Mouse (Mus musculus) lung, embryonic 15.5 days (tissue): Measurements from ENCODE around the gene Zc3h10. TPM values are rescaled to one million over a fixed set of nuclear protein-coding genes. Genes with fewer than 3 reads are reported as not detected.
"Not testable (repeated sequence)": the region's sequence is repeated elsewhere in the genome, so short reads cannot be mapped to it uniquely, and the experiment has no call there.

Source experiments
- ATAC-seq: fragments of 200-750 bp; cut with Nextera tagmentation; 2 replicates; pipeline ENCODE4 v1.8.0; 2017; ENCODE audit warnings: moderate number of reproducible peaks, borderline replicate concordance; ENCODE audit not compliant: low FRiP score, low TSS enrichment; ENCODE audit errors: extremely low read depth
- H3K27ac ChIP-seq: fragments of 300-500 bp; sonication (generic); 2 replicates; pipeline ENCODE4 v1.5.1; 2015; ENCODE audit warnings: moderate library complexity, mild to moderate bottlenecking, inconsistent platforms
- H3K27me3 ChIP-seq: fragments of 300-500 bp; sonication (generic); 2 replicates; pipeline ENCODE4 v1.6.1; 2015; ENCODE audit warnings: inconsistent platforms
- H3K36me3 ChIP-seq: fragments of 300-500 bp; sonication (generic); 2 replicates; pipeline ENCODE4 v1.6.1; 2015; ENCODE audit warnings: inconsistent platforms
- H3K4me1 ChIP-seq: fragments of 300-500 bp; sonication (generic); 2 replicates; pipeline ENCODE4 v1.6.1; 2015; ENCODE audit warnings: inconsistent platforms
- H3K4me2 ChIP-seq: fragments of 300-500 bp; sonication (generic); 2 replicates; pipeline ENCODE4 v1.6.1; 2015; ENCODE audit warnings: inconsistent platforms, mild to moderate bottlenecking, moderate library complexity
- H3K4me3 ChIP-seq: fragments of 300-500 bp; sonication (generic); 2 replicates; pipeline ENCODE4 v1.5.1; 2015; ENCODE audit warnings: mild to moderate bottlenecking, inconsistent platforms
- H3K9ac ChIP-seq: fragments of 300-500 bp; sonication (generic); 2 replicates; pipeline ENCODE4 v1.6.1; 2015; ENCODE audit warnings: inconsistent platforms
- H3K9me3 ChIP-seq: fragments of 300-500 bp; sonication (generic); 2 replicates; pipeline ENCODE4 v1.6.1; 2016; ENCODE audit warnings: inconsistent platforms
- WGBS: fragments of 180-500 bp; shearing (Covaris S2); methylation state at CpG from one replicate; pipeline ENCODE4 v1.1.7; 2015; 5-methylcytosine and 5-hydroxymethylcytosine counted together
- polyA plus RNA-seq: library from polyadenylated mRNA; unstranded; fragments of >200 nt; fragmentation: Nextera tagmentation; extraction: Ambion mirVana; gene quantifications from 2 replicates; pipeline ENCODE4 v1.2.1, GENCODE M21; 2015

Gene Zc3h10
- polyA plus RNA-seq, 1 experiment from 2014 or later = 14.9 TPM

- H3K4me2 ChIP-seq = no peak overlapping the region
- H3K9ac ChIP-seq = no peak overlapping the region
- WGBS = 32% methylated on average over 6 of the region's 6 CpGs
- H3K27me3 ChIP-seq = peaks cover 4% of the 10 kb centered on the region
- no peaks in the 10 kb centered on the region for H3K4me1 ChIP-seq
- no peak overlapping the region for H3K4me3 ChIP-seq
- H3K27ac ChIP-seq = no peak overlapping the region
- peaks cover 32% of the 10 kb centered on the region for H3K36me3 ChIP-seq
- ATAC-seq = no peak
- H3K9me3 ChIP-seq = no peaks in the 10 kb centered on the region
These were observed 30.9 kb downstream of the Zc3h10 start for GRCm38 (mm10) chr10:128516677-128517076.

DNA sequence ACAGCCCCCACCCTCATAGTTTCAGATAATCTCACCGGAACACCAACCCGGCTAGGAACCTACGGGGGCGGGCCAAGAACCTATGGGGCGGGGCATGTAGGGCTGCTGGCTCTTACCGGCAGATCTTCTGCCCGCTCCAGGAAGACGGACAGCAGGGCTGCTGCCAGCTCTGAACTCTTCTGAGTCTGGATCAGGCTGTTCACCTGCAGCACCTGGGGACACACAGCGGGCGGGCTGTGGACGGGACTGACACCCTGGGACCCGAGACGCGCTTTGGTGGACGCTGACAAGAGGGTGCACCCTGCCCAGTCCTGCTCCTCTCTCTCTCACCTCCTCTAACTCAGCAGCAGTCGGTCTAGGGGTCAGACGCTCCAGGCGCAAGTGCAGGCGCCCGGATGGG is 31.5 kb downstream of the Zc3h10 start:
- Histone ChIP-seq H3K27me3 (peaks cover 4% of the 10 kb centered on the region), H3K4me1 (no peaks in the 10 kb centered on the region), H3K9ac (no peak overlapping the region), H3K27ac (no peak overlapping the region), H3K4me2 (no peak overlapping the region; the same call in 1 of the 2 replicates), H3K4me3 (no peak overlapping the region), H3K36me3 (peaks cover 37% of the 10 kb centered on the region), H3K9me3 (no peaks in the 10 kb centered on the region)
- ATAC-seq = no peak
- WGBS = 29% methylated on average over 20 of the region's 20 CpGs

DNA sequence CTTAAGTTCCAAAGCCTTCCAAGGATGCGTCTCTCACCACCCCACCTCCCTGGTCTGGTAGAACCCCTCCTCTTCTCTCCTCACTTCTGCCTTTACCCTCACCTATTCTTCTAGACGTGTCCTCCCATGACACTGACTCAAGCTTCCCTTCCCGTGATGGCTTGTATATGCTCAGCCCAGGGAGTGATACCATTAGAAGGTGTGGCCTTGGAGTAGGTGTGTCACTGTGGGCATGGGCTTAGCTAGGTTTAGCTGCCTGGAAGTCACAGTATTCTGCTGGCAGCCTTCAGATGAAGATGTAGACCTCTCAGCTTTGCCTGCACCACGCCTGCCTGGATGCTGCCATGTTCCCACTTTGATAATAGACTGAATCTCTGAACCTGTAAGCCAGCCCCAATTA is 32.5 kb downstream of the Zc3h10 start:
- peaks cover 5% of the 10 kb centered on the region for H3K4me1 ChIP-seq
- 84% methylated on average over 4 of the region's 4 CpGs for WGBS
- no peak overlapping the region for H3K4me3 ChIP-seq
- no peak overlapping the region for H3K27ac ChIP-seq
- H3K36me3 ChIP-seq = peaks cover 43% of the 10 kb centered on the region
- no peak overlapping the region for H3K9ac ChIP-seq
- no peak overlapping the region for H3K4me2 ChIP-seq
- peaks cover 4% of the 10 kb centered on the region for H3K27me3 ChIP-seq
- ATAC-seq = no peak
- no peaks in the 10 kb centered on the region for H3K9me3 ChIP-seq

DNA sequence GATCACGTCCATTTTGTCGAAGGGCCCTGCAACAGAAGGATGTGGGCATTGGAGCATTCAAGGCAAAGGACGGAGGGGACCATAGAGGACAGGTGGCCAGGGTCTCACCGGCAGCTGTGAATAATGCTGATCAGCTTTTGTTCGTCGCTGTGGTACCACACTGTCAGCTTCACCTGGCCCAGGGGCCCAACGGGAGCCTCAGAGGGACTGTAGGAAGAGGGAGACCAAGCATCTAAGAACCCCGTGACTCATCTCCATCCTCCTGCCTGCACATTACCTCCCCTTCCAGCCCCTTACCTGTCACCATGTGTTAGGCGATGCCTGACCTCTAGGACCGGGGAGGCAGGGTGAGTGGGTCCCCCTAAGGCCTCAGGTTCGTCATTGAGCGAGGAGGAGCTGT is 35.8 kb downstream of the Zc3h10 start:
- Histone ChIP-seq H3K27ac (no peak overlapping the region), H3K36me3 (peaks cover 28% of the 10 kb centered on the region), H3K4me3 (no peak overlapping the region), H3K27me3 (no peaks in the 10 kb centered on the region), H3K9me3 (no peaks in the 10 kb centered on the region), H3K9ac (no peak overlapping the region), H3K4me1 (peaks cover 6% of the 10 kb centered on the region), H3K4me2 (no peak overlapping the region)
- no peak for ATAC-seq
- 81% methylated on average over 12 of the region's 12 CpGs for WGBS

- Histone ChIP-seq H3K36me3 (peaks cover 28% of the 10 kb centered on the region), H3K27me3 (no peaks in the 10 kb centered on the region), H3K4me1 (peaks cover 6% of the 10 kb centered on the region), H3K9me3 (no peaks in the 10 kb centered on the region), H3K27ac (no peak overlapping the region), H3K9ac (no peak overlapping the region), H3K4me3 (no peak overlapping the region), H3K4me2 (no peak overlapping the region)
- ATAC-seq = no peak
- WGBS = 81% methylated on average over 9 of the region's 9 CpGs
These were observed 36.4 kb downstream of the Zc3h10 start for GRCm38 (mm10) chr10:128511189-128511588.

- no peak overlapping the region for H3K4me3 ChIP-seq
- no peak overlapping the region for H3K4me2 ChIP-seq
- H3K9me3 ChIP-seq = no peaks in the 10 kb centered on the region
- ATAC-seq = no peak
- WGBS = 74% methylated on average over 11 of the region's 11 CpGs
- H3K4me1 ChIP-seq = peaks cover 6% of the 10 kb centered on the region
- H3K36me3 ChIP-seq = peaks cover 23% of the 10 kb centered on the region
- no peak overlapping the region for H3K9ac ChIP-seq
- no peak overlapping the region for H3K27ac ChIP-seq
- H3K27me3 ChIP-seq = no peaks in the 10 kb centered on the region
These were observed 37.3 kb downstream of the Zc3h10 start for GRCm38 (mm10) chr10:128510301-128510700.

DNA sequence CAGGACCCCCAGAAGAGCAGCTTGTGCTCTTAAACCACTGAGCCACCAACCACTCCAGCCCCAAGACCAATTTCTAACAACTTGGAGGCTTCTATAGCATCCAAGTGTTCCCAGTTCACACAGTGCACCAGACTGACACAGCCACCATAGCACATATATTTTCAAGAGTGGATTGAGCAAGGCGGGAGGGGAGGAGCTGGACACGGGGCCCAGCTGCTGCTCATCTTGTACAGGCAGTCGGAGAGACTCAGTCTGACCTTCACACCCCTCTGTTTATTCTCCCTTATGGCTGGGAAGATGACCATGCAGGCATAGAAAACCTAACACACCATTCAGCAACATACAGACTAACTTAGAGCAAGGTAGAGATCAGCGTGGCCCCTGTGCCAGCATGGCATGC is 37.7 kb downstream of the Zc3h10 start:
- 42% methylated on average over 4 of the region's 4 CpGs for WGBS
- peak; percentile 75; the same call in 1 of the 2 replicates for ATAC-seq
- H3K36me3 ChIP-seq = peaks cover 23% of the 10 kb centered on the region

GRCm38 (mm10) chr10:128509203-128509602 is 38.4 kb downstream of the Zc3h10 start:
- WGBS = 85% methylated on average over 9 of the region's 9 CpGs
- H3K27me3 ChIP-seq = no peaks in the 10 kb centered on the region
- no peak overlapping the region for H3K27ac ChIP-seq
- no peak overlapping the region for H3K4me3 ChIP-seq
- H3K36me3 ChIP-seq = peaks cover 23% of the 10 kb centered on the region
- H3K4me2 ChIP-seq = no peak overlapping the region
- no peak for ATAC-seq
- H3K9me3 ChIP-seq = no peaks in the 10 kb centered on the region
- H3K4me1 ChIP-seq = peaks cover 11% of the 10 kb centered on the region
- no peak overlapping the region for H3K9ac ChIP-seq

More for the DNA sequence above, 37.7 kb downstream of the Zc3h10 start:
- Histone ChIP-seq H3K4me3 (no peak overlapping the region), H3K27me3 (no peaks in the 10 kb centered on the region), H3K9ac (no peak overlapping the region), H3K27ac (no peak overlapping the region), H3K4me2 (no peak overlapping the region), H3K9me3 (no peaks in the 10 kb centered on the region), H3K4me1 (peaks cover 6% of the 10 kb centered on the region)

- WGBS = 60% methylated on average over 9 of the region's 9 CpGs
- no peaks in the 10 kb centered on the region for H3K27me3 ChIP-seq
- no peak overlapping the region for H3K4me3 ChIP-seq
- H3K4me1 ChIP-seq = peaks cover 11% of the 10 kb centered on the region
- no peaks in the 10 kb centered on the region for H3K9me3 ChIP-seq
- H3K36me3 ChIP-seq = peaks cover 20% of the 10 kb centered on the region
- no peak overlapping the region for H3K4me2 ChIP-seq
- H3K27ac ChIP-seq = peak overlapping the region; percentile 55
- ATAC-seq = no peak
- no peak overlapping the region for H3K9ac ChIP-seq
These were observed 39.3 kb downstream of the Zc3h10 start for GRCm38 (mm10) chr10:128508260-128508659.

DNA sequence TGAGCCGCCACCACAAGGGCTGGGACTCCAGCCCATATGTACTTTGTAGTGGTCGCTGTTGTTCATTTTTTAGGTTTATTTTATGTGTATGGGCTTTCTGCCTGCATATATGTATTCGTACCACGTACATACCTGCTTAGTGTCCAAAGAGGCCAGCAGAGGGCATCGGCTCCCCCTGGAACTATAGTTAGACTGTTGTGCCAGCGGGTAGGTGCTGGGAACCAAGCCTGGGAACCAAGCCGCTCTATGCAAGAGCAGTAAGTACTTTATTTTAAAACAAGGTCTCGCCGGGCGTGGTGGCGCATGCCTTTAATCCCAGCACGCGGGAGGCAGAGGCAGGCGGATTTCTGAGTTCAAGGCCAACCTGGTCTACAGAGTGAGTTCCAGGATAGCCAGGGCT is 41.6 kb downstream of the Zc3h10 start:
- Histone ChIP-seq H3K4me1 (peaks cover 11% of the 10 kb centered on the region), H3K27me3 (no peaks in the 10 kb centered on the region), H3K4me2 (no peak overlapping the region), H3K4me3 (no peak overlapping the region), H3K9ac (no peak overlapping the region), H3K9me3 (no peaks in the 10 kb centered on the region), H3K36me3 (peaks cover 8% of the 10 kb centered on the region), H3K27ac (no peak overlapping the region)
- no peak for ATAC-seq
- 95% methylated on average over 14 of the region's 14 CpGs for WGBS

DNA sequence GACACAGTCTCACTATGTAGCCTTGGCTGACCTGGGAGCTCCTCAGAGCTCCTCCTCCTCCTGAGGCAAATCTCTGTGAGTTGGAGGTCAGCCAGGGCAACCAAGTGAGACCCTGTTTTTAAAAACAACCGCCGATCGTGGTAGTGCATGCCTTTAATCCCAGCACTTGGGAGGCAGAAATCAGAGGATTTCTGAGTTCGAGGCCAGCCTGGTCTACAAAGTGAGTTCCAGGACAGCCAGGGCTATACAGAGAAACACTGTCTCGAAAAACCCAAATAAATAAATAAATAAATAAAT is 42.3 kb downstream of the Zc3h10 start:
- H3K9ac ChIP-seq, H3K4me1 ChIP-seq, ATAC-seq, H3K9me3 ChIP-seq, H3K4me3 ChIP-seq, H3K4me2 ChIP-seq, H3K27me3 ChIP-seq, H3K27ac ChIP-seq, H3K36me3 ChIP-seq: not testable (repeated sequence)
- 81% methylated on average over 5 of the region's 5 CpGs for WGBS

GRCm38 (mm10) chr10:128504641-128505370 is 42.8 kb downstream of the Zc3h10 start:
- no peak for ATAC-seq
- Histone ChIP-seq H3K9me3 (no peaks in the 10 kb centered on the region), H3K27me3 (no peaks in the 10 kb centered on the region), H3K27ac (0 out of 2 replicates have a peak overlapping the region, but pooled peaks have one; percentile 10), H3K36me3 (no peaks in the 10 kb centered on the region; the same call in 1 of the 2 replicates), H3K4me2 (no peak overlapping the region), H3K4me3 (no peak overlapping the region), H3K9ac (no peak overlapping the region), H3K4me1 (peaks cover 5% of the 10 kb centered on the region; the same call in 1 of the 2 replicates)
- 55% methylated on average over 9 of the region's 9 CpGs for WGBS
